In the genomic region with DNA sequence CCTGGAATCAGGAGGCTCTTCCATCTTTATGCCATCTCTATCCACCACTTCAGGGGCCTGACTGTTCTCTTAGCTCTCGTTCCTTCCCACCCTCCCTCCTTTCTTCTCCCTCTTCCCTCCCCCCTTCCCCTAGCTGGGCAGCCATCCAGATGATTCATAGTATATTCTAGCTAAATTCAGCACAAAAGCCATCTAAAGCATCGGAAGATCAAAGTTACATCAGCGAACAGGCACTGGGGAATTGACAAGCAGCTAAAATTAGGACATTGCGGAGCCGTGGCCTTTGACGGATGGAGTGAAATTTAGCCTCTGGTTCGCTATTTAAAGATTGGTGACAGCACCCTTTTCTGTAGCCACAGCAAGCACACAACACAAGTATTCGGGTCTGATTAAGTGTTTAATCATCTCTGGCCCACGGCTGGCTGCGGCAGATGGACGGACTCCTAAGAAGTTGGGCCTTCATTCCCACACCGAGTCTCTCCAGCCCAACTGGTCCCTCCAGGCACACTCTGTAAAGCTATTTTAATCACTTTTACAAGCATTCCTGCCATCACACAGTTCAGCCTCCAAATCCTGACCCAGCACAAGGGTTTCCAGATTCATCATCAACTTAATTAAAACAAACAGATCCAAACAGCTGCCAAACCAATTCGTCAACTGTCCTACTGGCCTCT, we compare ENCODE assay signal across 8 mouse cellular contexts.
DNase-seq lines count a peak whose midpoint lies in the region; ATAC-seq lines count a peak whose summit lies in the region.

No protein-coding gene starts in this region.

- H3K4me2 ChIP-seq in hindbrain, embryonic 11.5 days (replicated peaks; ENCODE audit: low read depth, low read length) = no peak overlapping the region
- no peak overlapping the region for H3K4me2 ChIP-seq in neural tube, embryonic 13.5 days

- H3K9me3 ChIP-seq in hindbrain, embryonic 11.5 days (ENCODE audit: control insufficient read depth, low read length) = no peaks in the 10 kb centered on the region
- H3K9me3 ChIP-seq in neural tube, embryonic 13.5 days = no peaks in the 10 kb centered on the region

- H3K4me3 ChIP-seq in hindbrain, embryonic 11.5 days (ENCODE audit: low read depth, low read length) = no peak overlapping the region
- no peak overlapping the region for H3K4me3 ChIP-seq in neural tube, embryonic 13.5 days

- DNase-seq in 416B (ENCODE audit: low read depth) = peak; percentile 93
- peak; percentile 77 for DNase-seq in adrenal gland, adult 2 months
- DNase-seq in frontal cortex, postnatal 10 days (ENCODE audit: low spot score in 2 of 2) = peak; percentile 34 to 37
- peak; percentile 13 for DNase-seq in hindbrain, embryonic 11.5 days (ENCODE audit: low spot score)
- peak; percentile 44 to 86 for DNase-seq in left cerebral cortex, postnatal 25 days (ENCODE audit: low spot score in 2 of 2)
- DNase-seq in spleen, postnatal 4 days (ENCODE audit: low spot score in 2 of 2) = no peak
- no peak for DNase-seq in spleen, postnatal 14 days (ENCODE audit: low spot score in 2 of 2)

- H3K27me3 ChIP-seq in hindbrain, embryonic 11.5 days (ENCODE audit: control insufficient read depth, insufficient read depth, low read length) = no peaks in the 10 kb centered on the region
- no peaks in the 10 kb centered on the region for H3K27me3 ChIP-seq in neural tube, embryonic 13.5 days

- H3K27ac ChIP-seq in hindbrain, embryonic 11.5 days (ENCODE audit: low read depth, low read length) = no peak overlapping the region
- peak overlapping the region; percentile 49 for H3K27ac ChIP-seq in neural tube, embryonic 13.5 days (replicated peaks)

- no peaks in the 10 kb centered on the region for H3K4me1 ChIP-seq in hindbrain, embryonic 11.5 days (replicated peaks; ENCODE audit: control insufficient read depth, insufficient read depth, low read length)
- H3K4me1 ChIP-seq in neural tube, embryonic 13.5 days (replicated peaks) = peaks cover 15% of the 10 kb centered on the region

- no peak overlapping the region for H3K9ac ChIP-seq in hindbrain, embryonic 11.5 days (ENCODE audit: low read depth, low read length)
- no peak overlapping the region; the same call in 1 of the 2 replicates for H3K9ac ChIP-seq in neural tube, embryonic 13.5 days

- intact Hi-C loops in left cerebral cortex, postnatal 25 days (cut with DNase I) = no loop called here

- no peaks in the 10 kb centered on the region for H3K36me3 ChIP-seq in hindbrain, embryonic 11.5 days (ENCODE audit: control insufficient read depth, insufficient read depth, low read length)
- no peaks in the 10 kb centered on the region for H3K36me3 ChIP-seq in neural tube, embryonic 13.5 days

- no peak for ATAC-seq in hindbrain, embryonic 11.5 days (ENCODE audit: low FRiP score)
- ATAC-seq in neural tube, embryonic 13.5 days (ENCODE audit: low read depth) = peak; percentile 61

- 45% methylated on average over 13 of the region's 13 CpGs for WGBS in hindbrain, embryonic 11.5 days
- WGBS in neural tube, embryonic 13.5 days = 30% methylated on average over 13 of the region's 13 CpGs

Comparison
In these comparisons a context has a peak if more than half of its experiments do, and no peak if none do; other contexts are left out.
1. DNase-seq: peak in 416B (single experiment), adrenal gland, adult 2 months (single experiment), frontal cortex, postnatal 10 days (2 of 2), hindbrain, embryonic 11.5 days (single experiment) and left cerebral cortex, postnatal 25 days (2 of 2); none in spleen, postnatal 4 days (0 of 2) and spleen, postnatal 14 days (0 of 2).